20 mouse cellular contexts compared by ENCODE assay signal in genomic region chr5:24797858-24798257, GRCm38 (mm10). TPM values are rescaled to one million over a fixed set of nuclear protein-coding genes. Genes with fewer than 3 reads are reported as not detected.
"Had no signal": no experiment of that assay in that cellular context is flagged by ENCODE, and none has a peak within 500 bp of the region (broad histone marks: within the 10 kb centered on the region; RNA-seq: fewer than 3 reads in every experiment).

No protein-coding gene starts in this region.

- DNase-seq: kidney, adult 8-10 months; kidney, postnatal 25 days; liver; liver, embryonic 13.5 days; liver, postnatal 0 days; lung, postnatal 14 days; retina, postnatal 1 day; right cerebral cortex, postnatal 14 days; thymus, adult 2 months had no signal

- H3K27ac ChIP-seq: left cerebral cortex, adult 2 months; liver, embryonic 13.5 days; lung, embryonic 15.5 days; macrophage; midbrain, embryonic 15.5 days; neural tube, embryonic 13.5 days; stomach, embryonic 15.5 days had no signal

- H3K4me2 ChIP-seq: liver, embryonic 13.5 days; lung, embryonic 15.5 days; midbrain, embryonic 11.5 days; midbrain, embryonic 15.5 days; neural tube, embryonic 13.5 days; stomach, embryonic 15.5 days had no signal

- H3K9me3 ChIP-seq: liver, embryonic 13.5 days; lung, embryonic 15.5 days; midbrain, embryonic 15.5 days; neural tube, embryonic 13.5 days; stomach, embryonic 15.5 days had no signal

- H3K4me1 ChIP-seq: lung, embryonic 15.5 days; midbrain, embryonic 15.5 days; neural tube, embryonic 13.5 days had no signal

- H3K36me3 ChIP-seq: stomach, embryonic 15.5 days had no signal

- H3K9ac ChIP-seq: liver, embryonic 13.5 days; liver, postnatal 0 days; lung, embryonic 15.5 days; midbrain, embryonic 15.5 days; neural tube, embryonic 13.5 days; stomach, embryonic 15.5 days had no signal

- ATAC-seq: intestine, postnatal 0 days; liver, postnatal 0 days; midbrain, embryonic 15.5 days had no signal

- H3K4me3 ChIP-seq: left cerebral cortex, adult 2 months; liver, embryonic 13.5 days; lung, embryonic 15.5 days; megakaryocyte, embryonic 14.5 days; midbrain, embryonic 15.5 days; neural tube, embryonic 13.5 days; stomach, embryonic 15.5 days had no signal

- H3K27me3 ChIP-seq: liver, embryonic 13.5 days; lung, embryonic 15.5 days; midbrain, embryonic 15.5 days; neural tube, embryonic 13.5 days; stomach, embryonic 15.5 days had no signal

RNA-seq across cellular contexts. Expression of gene Crygn, which starts 40.0 kb away (rescaled TPM):
- total RNA-seq: left cerebral cortex, postnatal 25 days had no signal
- polyA plus RNA-seq: macrophage; testis, adult 2 months had no signal
